Mouse (Mus musculus): ENCODE measurements at regions not wholly inside any gene's neighbourhood (a gene's known extent, or its start where the extent isn't known, plus 50 kb on each side); places are given as distances from the start of the nearest gene placed in this dataset.

GRCm38 (mm10) chr14:55168336-55168909, 51.7 kb upstream of the Jph4 start:
- Histone ChIP-seq H3K4me1 (ENCODE audit: insufficient read depth, low read length) (peaks cover 12% of the 10 kb centered on the region), H3K9me3 (ENCODE audit: low read length) (no peaks in the 10 kb centered on the region), H3K4me2 (replicated peaks; ENCODE audit: low read depth, low read length) (no peak overlapping the region), H3K27ac (ENCODE audit: low read length) (no peak overlapping the region), H3K27me3 (ENCODE audit: insufficient read depth, low read length) (no peaks in the 10 kb centered on the region), H3K4me3 (ENCODE audit: low read length) (no peak overlapping the region), H3K36me3 (ENCODE audit: insufficient read depth, low read length) (no peaks in the 10 kb centered on the region), H3K9ac (replicated peaks; ENCODE audit: low read length) (no peak overlapping the region)
- ATAC-seq (ENCODE audit: low FRiP score, low TSS enrichment) = no peak
- WGBS = 25% methylated on average over 12 of the region's 12 CpGs

- Histone ChIP-seq H3K36me3 (ENCODE audit: insufficient read depth, low read length) (no peaks in the 10 kb centered on the region), H3K4me1 (ENCODE audit: insufficient read depth, low read length) (peaks cover 6% of the 10 kb centered on the region), H3K27ac (ENCODE audit: low read length) (no peak overlapping the region), H3K4me2 (replicated peaks; ENCODE audit: low read depth, low read length) (no peak overlapping the region), H3K27me3 (ENCODE audit: insufficient read depth, low read length) (no peaks in the 10 kb centered on the region), H3K9me3 (ENCODE audit: low read length) (no peaks in the 10 kb centered on the region), H3K9ac (replicated peaks; ENCODE audit: low read length) (no peak overlapping the region), H3K4me3 (ENCODE audit: low read length) (no peak overlapping the region)
- no peak for ATAC-seq (ENCODE audit: low FRiP score, low TSS enrichment)
- WGBS = 89% methylated on average over 18 of the region's 18 CpGs
These were observed 52.5 kb upstream of the Jph4 start for GRCm38 (mm10) chr14:55169021-55169855.

- H3K9ac ChIP-seq (replicated peaks; ENCODE audit: low read length) = no peak overlapping the region
- H3K4me1 ChIP-seq (ENCODE audit: insufficient read depth, low read length) = peaks cover under 1% of the 10 kb centered on the region; the same call in 1 of the 2 replicates
- no peak for ATAC-seq (ENCODE audit: low FRiP score, low TSS enrichment)
- H3K4me3 ChIP-seq (ENCODE audit: low read length) = no peak overlapping the region
- H3K4me2 ChIP-seq (replicated peaks; ENCODE audit: low read depth, low read length) = no peak overlapping the region
- no peak overlapping the region for H3K27ac ChIP-seq (ENCODE audit: low read length)
- 97% methylated on average over 9 of the region's 9 CpGs for WGBS
- no peaks in the 10 kb centered on the region for H3K9me3 ChIP-seq (ENCODE audit: low read length)
- H3K36me3 ChIP-seq (ENCODE audit: insufficient read depth, low read length) = no peaks in the 10 kb centered on the region
- no peaks in the 10 kb centered on the region for H3K27me3 ChIP-seq (ENCODE audit: insufficient read depth, low read length)
These were observed 52.0 kb upstream of the Dhrs2 start for GRCm38 (mm10) chr14:55169856-55170117.

- 52% methylated on average over 7 of the region's 7 CpGs for WGBS
- no peaks in the 10 kb centered on the region for H3K9me3 ChIP-seq (ENCODE audit: low read length)
- H3K9ac ChIP-seq (replicated peaks; ENCODE audit: low read length) = no peak overlapping the region
- H3K27ac ChIP-seq (ENCODE audit: low read length) = no peak overlapping the region
- 0 out of 2 replicates have a peak, but pooled peaks have one; percentile 35 for ATAC-seq (ENCODE audit: low FRiP score, low TSS enrichment)
- no peaks in the 10 kb centered on the region for H3K36me3 ChIP-seq (ENCODE audit: insufficient read depth, low read length)
- H3K4me3 ChIP-seq (ENCODE audit: low read length) = no peak overlapping the region
- no peaks in the 10 kb centered on the region for H3K4me1 ChIP-seq (ENCODE audit: insufficient read depth, low read length)
- no peaks in the 10 kb centered on the region for H3K27me3 ChIP-seq (ENCODE audit: insufficient read depth, low read length)
- H3K4me2 ChIP-seq (replicated peaks; ENCODE audit: low read depth, low read length) = no peak overlapping the region
These were observed 50.3 kb upstream of the Dhrs2 start for GRCm38 (mm10) chr14:55171311-55172049.

Data from kidney, embryonic 16.5 days (tissue).